Mouse (Mus musculus) ES-Bruce4 (cell line): ENCODE results near the gene Tmem161a.

Experiments
- CTCF ChIP-seq: IDR thresholded peaks from one replicate; pipeline ENCODE4 v1.8.1; 2011; ENCODE audit warnings: low read depth, low read length
- EP300 ChIP-seq: IDR thresholded peaks from 2 replicates; pipeline ENCODE4 v1.6.1; 2011; ENCODE audit warnings: low read depth, low read length; ENCODE audit not compliant: insufficient read depth
- POLR2A ChIP-seq: IDR thresholded peaks from one replicate; pipeline ENCODE4 v1.8.1; 2011; ENCODE audit warnings: low read length; ENCODE audit not compliant: insufficient read depth

- no peak for TF ChIP-seq CTCF
- no peak for TF ChIP-seq POLR2A
- TF ChIP-seq EP300, result no peak
Observed at GRCm38 (mm10) chr8:70193238-70193637, 21.1 kb downstream of the Tmem161a start.
